Mouse (Mus musculus) fibroblast of lung, adult 2 months (primary cell): ENCODE data around the gene Vipr1.

Experiments used
- DNase-seq: peaks from one replicate; pipeline ENCODE4 v3.0.0-alpha.2; 2011; ENCODE audit warnings: low read depth

Vipr1 gene

DNA sequence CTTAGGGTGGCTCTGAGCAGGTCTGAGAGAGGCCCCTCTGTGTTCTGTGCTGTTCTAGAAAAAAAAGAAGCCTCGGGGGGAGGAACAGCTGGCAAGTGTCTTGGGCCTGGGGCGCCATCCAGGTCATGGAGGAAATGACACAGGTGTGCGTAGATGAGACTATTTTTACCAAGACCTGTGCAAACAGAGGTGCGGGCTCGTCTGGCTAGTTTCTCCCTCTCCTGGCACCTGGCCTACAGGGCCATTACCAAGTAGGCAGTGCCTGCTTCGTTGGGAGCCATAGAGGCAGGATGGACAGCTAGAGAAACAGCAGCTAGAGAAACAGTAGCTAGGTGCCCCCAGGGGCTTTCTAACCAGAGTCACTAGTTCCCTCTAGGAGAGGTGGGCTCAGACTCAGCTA is 9.2 kb upstream of the Vipr1 start:
- DNase-seq, result no peak

DNA sequence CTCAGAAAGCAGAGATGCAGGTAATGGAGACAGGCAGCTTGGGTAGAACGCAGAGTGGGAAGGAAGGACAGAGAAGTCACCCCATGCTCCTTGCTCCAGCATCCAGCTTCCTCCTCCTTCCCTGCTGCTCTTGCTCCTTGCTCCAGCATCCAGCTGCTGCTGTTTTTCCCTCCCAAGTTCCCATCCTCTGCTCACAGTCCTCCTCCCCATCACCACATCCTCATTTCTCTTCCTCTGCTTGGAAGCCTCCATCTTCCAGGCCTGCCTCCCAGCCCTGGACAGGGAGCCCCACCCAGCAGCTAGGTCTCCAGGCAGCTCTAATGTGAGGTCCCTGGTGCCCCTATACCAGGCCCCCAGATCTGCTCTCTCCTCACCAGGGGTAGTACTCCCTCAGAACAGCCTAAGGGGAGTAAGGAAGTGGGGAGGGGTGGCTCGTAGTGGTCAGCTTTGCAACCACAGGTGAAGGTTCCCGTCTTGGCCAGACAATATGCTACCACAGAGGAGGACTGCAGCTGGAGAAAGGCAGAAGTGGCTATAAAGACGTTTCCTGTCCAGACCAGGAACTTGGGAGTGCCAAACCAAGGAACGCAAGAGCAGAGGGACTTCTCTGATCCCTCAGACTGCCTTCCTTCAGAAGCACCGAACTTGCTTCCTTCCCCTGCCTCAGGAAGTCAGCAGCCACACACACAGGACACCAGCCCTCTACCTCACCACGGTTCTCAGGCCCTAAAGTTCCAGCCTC is 6.5 kb upstream of the Vipr1 start:
- DNase-seq, result no peak

DNA sequence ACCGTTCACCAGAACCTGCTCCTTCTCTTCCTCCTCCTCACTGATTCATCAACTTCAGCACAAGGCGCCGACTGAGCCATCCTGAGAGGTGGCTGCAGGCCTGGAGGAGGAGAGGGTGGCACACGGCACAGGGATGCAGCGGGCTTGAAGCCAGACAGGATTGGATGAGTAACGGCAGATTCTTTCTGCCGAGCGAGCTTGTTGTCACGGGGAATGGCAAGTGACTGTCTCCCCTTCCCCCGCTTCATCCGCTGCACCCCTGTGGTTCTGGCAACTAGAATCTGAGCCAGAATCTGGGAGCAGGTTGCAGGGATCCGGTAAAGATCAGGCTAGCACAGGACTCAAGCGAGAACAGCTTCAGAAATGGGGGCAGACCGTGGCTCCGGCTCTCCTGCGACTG is 2.7 kb upstream of the Vipr1 start:
- no peak for DNase-seq

DNA sequence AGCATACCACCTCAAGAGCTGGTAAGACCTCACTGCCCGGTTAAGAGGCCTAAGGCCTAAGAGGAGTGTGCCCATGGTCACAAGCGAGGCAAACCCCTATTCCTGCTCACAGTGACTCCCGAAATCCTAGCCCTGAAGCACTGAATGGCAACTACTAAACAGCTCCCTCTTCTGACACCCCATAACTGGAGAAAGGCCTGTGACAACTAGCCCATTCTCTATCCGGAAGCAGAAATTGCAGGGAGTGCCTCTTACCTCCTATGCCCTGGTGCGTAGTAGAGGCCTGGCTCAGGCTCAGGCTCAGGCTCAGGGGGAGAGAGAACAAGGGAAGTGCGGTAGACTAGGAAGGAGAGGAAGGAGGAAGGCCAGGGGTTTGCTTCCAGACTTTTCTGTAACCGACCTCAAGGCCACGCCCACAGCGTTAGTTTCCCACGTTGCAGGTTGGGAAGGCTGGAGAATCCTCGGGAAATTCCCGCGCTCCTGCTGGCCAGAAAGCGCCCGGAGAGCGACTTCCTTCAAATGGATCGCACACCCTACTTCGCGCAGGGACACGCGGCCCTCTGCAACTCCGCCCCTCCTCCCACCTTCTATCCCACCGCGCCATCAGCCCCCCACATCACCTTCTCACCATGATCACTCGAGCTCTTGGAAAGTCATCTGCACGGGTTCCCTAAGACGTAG is 1.1 kb upstream of the Vipr1 start:
- DNase-seq, result no peak

DNA sequence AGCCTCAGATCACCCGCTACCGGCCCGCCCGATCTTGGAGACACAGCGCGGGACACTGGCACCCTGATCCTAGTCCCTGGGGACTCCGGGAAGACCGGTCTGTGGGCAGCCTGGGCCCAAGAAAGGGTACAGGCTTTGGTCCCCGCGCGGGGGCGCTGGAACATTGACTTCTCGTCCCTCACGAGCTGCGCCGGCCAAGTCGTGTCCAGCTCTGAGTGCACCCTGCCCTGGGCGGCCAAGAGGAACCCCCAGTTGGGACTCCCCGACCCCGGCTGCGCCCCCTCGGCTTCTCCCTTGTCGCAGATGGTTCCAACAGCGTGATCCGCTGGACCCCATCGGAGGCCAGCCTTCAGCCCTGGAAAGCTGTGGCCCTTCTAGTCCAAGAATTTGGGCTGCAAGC is 515 bp upstream of the Vipr1 start, which contains the start of gene Lyzl4:
Gene Lyzl4 (minus strand): TSS at position 96 of the 400 bp plus-strand sequence.
- no peak for DNase-seq

DNA sequence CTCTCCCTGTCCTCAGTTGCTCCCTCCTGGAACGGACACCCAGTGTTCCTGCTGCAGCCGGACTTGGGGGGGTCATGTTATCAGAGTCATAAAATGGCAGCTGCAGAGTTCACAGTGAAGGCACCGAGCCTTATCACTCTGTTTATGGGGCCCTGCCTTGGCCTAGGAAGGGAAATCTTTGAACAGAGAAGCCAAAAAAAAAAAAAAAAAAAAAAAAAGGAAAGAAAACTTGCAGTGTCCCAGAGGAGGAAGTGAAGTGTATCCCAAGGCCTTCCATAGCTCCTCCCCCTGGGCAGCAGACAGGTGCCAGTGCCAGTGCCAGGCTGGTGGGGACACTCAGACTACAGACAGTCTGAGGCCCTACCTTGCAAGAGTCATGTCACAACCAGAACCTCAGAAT is 2.3 kb downstream of the Vipr1 start:
- no peak for DNase-seq

DNA sequence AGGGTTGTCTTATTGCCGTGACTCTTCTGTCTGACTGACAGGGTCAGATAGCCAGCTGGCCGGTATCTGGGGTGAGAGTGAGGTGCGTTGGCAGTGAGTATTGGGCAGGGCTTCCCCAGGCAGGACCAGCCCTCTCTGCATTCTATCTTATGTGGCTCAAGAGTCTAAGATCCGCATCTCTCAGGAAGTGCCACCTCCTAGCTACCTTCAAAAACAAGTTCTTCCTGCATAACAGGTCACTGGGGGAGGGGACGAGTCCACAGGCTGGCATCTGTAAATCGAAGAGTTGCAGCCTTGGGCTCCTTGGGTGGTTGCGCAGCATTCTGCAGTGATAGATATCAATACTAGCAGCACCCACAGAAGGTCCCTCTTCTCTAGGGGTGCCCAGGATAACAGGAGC is 4.5 kb downstream of the Vipr1 start:
- no peak for DNase-seq

DNA sequence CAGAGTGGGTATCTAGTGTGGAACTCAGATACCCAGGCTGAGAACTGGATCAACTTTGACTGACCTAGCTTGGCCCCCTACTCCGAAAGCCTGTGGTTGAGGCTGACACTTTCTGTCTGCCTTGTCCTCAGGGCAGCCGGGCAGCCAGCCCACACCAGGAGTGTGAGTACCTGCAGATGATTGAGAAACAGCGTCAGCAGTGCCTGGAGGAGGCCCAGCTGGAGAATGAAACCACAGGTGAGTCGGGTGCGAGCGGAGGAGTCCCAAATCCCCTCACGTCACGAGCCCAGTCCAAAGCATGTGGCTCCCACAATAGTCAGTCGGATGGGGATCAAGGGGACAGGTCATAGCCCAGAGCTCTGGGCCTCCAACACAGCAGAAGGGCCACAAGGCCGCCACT is 11.2 kb downstream of the Vipr1 start:
- no peak for DNase-seq

DNA sequence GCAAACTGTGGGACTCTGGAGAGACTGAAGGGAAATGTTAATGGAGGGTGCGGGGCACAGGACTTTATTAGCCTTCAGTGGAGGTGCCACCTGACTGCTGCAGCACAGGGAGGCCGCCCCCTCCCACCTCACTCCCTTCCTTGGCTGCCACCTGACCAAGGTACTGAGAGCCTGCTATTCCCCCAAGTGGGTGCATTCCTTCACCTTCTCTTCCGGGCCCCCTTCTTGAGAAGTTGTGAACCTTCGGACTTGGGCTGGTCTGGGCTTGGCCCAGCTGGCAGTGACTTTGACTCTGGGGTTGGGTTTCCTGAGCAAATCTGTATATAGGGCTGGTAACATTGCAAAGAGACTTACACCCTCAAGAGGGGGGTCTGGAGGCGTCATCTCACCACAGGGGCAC is 13.8 kb downstream of the Vipr1 start:
- DNase-seq, result no peak

DNA sequence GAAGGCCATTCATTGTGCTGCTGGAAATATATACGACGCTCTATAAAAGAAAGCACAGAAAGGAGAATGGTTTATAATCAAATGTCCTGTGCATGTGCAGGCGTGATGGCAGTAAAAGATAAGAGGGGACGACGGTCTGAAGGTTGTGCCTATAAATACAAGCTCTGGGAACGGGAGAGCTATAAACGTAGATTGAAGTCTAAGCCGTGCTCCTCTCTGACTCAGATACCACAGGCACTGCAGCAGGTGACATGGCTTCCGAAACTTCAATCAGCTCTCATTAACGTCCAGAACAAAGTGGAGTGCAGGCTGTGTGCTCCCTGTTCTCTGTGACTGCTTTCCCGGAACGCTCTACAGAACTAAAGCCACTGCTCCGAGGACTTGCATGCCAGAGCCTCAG is 14.6 kb downstream of the Vipr1 start:
- no peak for DNase-seq

DNA sequence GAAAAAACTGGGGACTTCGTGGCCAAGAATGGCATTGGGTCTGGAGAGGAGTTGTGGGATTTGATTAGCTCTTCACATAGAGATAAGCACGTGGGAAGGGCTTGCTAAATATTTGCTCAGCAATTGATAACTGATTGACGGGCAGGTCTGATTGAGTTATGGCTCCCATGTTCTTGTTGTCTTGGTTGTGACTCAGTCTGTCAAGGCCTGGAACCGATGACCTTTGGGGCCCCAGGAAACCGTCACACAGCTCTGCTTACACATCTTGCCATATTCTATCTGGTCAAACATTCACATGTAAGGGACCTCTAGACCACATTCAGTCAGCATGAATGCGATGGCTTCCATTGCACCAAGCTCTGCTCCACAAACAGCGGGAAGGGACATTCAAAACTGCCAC is 15.7 kb downstream of the Vipr1 start:
- no peak for DNase-seq

DNA sequence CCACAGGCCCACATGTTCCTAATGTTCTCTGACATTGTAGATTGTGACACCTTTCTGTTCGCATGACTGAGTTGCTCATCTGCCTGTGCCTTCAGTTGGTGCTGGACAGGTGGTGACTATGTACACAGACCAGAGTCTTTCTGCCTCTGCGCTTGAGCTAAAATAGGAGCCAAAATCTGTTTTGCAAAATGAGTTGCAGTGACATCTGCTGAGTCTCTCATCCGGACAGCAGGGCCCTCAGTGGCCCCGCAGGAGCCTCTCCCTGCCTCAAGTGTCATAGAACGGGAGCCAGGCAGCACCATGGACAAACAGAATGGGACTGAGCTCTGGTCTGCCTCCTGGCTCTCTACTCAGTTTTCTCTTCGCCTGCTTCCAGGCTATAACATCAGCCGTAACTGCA is 17.3 kb downstream of the Vipr1 start:
- no peak for DNase-seq

DNA sequence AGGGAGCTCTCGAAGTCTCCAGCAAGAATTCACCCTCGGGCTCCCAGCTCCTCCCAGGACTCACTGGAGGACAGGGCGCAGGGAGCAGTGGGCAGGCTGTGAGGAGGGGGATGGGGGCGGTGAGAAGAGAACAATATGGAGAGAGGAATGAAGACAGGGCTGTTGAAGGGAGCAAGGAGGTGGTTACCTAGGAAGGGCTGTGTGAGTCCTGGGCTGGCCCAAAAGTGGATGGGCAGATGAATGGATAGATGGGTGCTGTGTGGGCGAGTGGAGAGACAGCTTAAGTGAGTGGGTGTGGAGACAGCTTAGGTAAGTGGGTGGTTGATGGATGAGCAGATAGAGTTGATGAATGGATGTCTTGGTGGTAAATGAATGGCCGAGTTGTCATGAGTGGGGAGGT is 21.0 kb downstream of the Vipr1 start:
- no peak for DNase-seq

DNA sequence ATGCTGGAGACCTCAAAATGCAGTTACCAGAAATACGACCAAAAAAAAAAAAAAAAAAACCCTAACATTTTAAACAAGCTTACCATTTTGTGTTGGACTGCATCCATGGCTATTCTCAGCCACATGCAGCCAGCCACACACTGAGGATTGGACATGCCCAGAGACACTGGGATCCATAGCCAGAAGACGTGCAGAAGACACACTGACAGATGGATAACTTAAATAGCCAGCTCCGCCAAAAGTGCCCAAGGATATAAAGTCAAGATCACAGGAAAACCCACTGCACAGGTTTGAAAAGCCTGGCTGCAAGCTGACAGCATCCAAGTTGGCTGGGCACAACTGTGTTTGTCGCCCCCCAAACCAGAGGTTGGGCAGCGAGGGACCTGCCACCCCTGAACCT is 21.6 kb downstream of the Vipr1 start:
- DNase-seq, result no peak

DNA sequence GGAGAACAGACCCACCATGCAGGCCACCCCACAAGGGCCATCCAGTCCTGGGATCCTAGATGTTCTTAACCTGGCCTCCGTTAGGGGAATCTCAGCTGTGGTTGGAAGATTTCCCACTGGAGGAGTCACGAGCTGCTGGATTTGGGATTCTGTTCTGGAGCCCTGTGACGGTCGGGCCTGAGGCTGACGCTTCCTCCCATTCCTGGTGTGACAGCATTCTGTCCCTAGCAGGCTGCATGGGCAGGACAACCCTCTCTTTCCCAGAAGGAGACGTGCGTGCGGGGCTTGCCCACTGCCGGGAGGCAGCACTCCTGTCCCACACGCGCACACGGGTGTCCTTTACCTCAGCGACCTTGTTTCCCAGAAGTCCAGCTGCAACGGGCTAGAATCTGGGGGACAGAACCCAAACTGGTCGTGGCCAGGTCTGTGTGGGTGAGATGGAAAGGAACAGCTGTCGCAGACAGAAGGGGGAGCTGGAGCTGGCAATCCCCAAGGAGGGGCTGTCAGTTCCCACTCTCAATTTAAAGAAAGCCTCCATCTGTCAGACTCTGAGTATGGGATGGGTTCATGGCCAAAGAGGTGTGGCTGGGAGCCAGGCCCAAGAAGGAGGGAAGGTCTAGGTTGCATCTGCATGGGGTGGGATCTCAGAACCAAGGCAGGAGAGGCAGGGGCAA is 24.6 kb downstream of the Vipr1 start:
- no peak for DNase-seq

DNA sequence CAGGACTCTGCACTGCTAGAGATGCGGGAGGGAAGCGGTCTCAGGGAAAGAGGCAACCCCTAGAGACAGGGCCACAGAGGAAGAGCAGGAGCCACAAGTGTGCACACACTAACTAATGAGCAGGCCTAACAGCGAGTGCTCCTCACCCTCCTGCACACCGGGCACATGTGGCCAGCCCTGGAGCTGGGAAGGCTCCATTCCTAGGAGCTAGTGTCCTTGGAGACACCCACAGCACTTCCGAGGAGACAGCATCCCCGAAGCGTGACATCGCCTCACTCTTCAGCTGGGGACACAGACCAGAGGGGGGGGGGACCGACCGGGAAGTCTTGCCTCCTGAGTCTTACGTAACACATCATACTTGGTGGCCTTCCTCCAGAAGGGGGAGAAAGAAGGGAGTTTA is 25.3 kb downstream of the Vipr1 start:
- no peak for DNase-seq

DNA sequence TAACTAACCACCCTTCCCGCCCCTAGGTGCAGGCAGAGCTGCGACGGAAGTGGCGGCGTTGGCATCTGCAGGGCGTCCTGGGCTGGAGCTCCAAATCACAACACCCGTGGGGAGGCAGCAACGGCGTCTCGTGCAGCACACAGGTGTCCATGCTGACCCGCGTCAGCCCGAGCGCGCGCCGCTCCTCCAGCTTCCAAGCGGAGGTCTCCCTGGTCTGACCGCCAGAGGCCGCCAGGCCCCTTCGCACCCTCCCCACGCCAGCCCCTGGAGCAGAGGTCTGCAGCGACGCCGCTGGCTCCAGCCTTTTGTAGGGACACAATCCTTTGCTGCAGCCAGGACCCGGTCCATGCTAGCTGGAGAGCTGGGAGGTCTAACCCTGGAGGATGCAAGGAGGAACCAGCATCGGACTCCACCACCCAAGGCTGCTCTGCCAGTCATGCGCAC is 26.9 kb downstream of the Vipr1 start:
- DNase-seq, result peak; percentile 21

DNA sequence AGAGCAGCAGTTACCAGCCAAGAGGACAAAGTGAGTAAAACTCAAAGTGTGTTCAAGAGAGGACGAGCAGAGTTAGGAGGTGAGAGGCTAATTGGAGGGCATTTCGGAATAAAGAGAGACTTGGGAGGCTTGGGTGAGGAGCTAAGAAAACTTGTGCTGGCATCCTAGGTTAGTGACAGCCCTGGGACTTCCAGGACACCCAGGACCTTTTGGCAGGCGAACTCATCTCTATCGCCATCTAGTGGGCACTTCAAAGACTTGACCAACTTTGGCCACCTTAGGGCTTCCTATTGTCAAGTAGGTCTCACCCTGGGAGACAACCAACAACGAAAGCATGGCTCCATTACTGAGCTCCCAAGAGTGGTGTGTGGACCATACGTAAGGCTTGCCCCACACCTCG is 28.8 kb downstream of the Vipr1 start:
- no peak for DNase-seq

DNA sequence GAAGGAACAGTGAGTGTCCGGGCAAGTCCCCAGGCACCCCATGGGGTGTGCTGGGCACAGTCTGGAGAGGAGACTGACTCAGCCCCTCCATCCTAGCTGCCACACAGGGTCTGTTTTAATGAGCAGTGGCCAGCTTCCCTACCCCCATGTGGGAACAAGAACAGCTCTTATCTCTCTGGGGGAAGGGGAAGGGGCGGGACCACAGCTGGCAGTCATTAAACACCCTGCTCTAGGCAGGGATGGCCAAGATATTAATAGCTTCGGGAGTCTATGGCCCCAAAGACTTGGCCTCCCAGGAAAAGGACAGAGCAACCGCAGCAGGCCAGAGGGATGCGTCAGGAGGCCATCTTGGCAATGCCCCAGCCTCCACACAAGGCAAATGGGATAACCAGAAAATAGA is 29.8 kb downstream of the Vipr1 start:
- DNase-seq, result peak; percentile 54

DNA sequence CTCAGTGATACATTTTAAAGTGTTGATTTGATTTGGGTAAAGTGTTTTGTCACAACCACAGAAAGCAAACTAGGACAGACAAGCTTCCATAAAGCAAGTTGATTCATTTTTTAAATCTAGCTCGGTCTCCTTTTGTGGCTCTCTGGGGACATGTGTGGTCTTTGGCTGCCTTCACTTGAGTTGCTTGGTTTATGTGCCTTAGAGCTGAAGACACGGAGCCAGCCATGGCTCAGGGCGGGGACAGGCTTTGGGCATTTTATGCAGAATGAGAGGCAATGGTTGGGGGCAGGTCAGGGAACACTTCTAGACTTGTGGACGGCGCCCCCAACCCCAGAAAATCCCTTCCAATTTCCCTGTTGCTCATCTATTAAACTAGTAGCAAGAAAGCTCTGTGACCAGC is 31.2 kb downstream of the Vipr1 start:
- DNase-seq, result no peak

DNA sequence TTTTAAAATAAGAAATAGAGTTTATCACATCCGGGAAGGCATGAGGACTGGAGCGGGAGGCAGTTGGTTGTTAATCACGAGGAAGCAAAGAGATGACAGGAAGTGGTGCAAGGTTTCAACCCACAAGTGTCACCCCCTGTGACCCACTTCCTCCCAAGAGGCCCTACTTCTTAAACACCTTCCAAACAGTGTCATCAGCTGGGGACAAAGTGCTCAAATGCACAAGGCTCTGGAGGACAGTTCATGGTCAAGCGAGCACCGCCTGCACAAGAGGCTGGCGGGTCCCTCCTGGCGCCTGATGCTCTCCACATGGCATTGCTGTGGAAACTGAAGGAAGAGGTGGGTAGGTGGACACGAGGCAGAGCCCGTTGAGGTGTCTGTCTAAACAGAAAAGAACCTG is 32.5 kb downstream of the Vipr1 start:
- no peak for DNase-seq

DNA sequence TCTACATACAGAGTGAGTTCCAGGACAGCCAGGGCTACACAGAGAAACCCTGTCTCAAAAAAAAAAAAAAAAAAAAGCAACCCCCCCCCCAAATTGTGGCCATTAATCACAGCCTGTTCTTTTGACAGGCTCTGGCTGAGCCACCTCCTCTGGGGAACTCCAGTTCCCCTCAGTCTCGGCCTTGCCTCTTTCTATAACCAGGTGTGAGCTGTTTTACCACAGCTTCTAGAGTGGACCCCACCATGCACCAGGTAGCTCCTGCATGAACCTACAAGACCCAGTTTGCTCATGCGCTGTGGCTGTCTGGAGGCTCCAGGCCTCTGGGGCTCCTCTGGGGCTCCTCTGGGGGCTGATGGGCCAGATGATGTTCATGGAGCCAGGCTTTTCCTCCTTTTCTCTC is 33.0 kb downstream of the Vipr1 start:
- DNase-seq, result no peak

DNA sequence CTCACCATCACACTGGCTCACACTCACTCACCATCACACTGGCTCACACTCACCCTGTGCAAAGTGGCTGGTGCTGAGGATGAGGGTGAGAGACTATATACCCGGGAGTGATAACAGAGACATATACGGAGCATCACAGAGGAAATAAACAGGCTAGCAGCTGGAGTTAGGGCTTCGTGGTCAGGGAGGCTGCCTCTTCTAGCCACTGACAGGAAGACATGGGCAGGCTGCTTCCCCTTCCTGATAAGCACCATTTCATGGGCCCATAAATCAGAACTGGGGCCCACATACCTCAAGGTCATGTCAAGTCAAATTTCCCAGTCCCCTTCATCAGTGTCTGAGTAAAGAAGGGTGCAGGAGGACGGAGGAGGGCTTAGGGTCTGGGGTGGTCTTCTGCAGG is 34.6 kb downstream of the Vipr1 start:
- DNase-seq, result no peak
